ENCODE assay signal across 20 mouse cellular contexts in the genomic region with DNA sequence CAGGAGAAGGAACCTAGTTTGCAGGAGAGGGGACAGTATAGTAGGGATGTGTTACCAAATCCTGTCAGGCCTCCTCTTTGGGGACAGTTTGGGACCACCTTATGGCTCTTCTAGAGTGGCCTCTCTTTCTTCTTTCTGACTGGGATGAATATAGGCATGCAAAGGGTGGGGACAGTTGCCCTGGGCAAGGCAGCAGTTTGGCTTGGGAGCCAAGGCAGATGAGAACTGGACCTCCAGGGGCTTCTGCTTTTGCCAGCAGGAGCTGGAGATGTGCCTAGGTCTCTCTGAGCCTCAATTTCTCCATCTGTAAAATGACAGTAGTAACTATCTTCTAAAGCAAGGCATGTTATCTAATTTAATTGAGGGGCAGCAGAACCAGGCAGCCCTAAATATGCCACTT. TPM values are rescaled to one million over a fixed set of nuclear protein-coding genes. Genes with fewer than 3 reads are reported as not detected.
DNase-seq lines count a peak whose midpoint lies in the region; ATAC-seq and TF ChIP-seq lines count a peak whose summit lies in the region.
"Had no signal": no experiment of that assay in that cellular context is flagged by ENCODE, and none has a peak within 500 bp of the region (broad histone marks: within the 10 kb centered on the region; RNA-seq: fewer than 3 reads in every experiment).

No protein-coding gene starts in this region.

- no peak for TF ChIP-seq POLR2A in MEL (IDR thresholded peaks at IDR 0.05; ENCODE audit: control insufficient read depth in 1 of 2, insufficient read depth in 1 of 2, low read depth in 1 of 2, low read length in 2 of 2, poor library complexity in 1 of 2)

- no peaks in the 10 kb centered on the region for H3K27me3 ChIP-seq in heart, embryonic 13.5 days (replicated peaks)
- H3K27me3 ChIP-seq in kidney, embryonic 15.5 days: no peaks in the 10 kb centered on the region
- H3K27me3 ChIP-seq in MEL (ENCODE audit: control insufficient read depth in 1 of 2, insufficient read depth in 2 of 2, low read length in 2 of 2): no peaks in the 10 kb centered on the region
- H3K27me3 ChIP-seq in intestine, embryonic 16.5 days (replicated peaks; ENCODE audit: control insufficient read depth, insufficient read depth, low read length): no peaks in the 10 kb centered on the region
- H3K27me3 ChIP-seq: embryonic facial prominence, embryonic 15.5 days; forebrain, embryonic 12.5 days; hindbrain, embryonic 12.5 days; midbrain, embryonic 12.5 days; neural tube, embryonic 15.5 days had no signal

- TF ChIP-seq CTCF in MEL (IDR thresholded peaks at IDR 0.05 in 2 of 3, conservative IDR thresholded peaks at IDR 0.05 in 1 of 3; ENCODE audit: control insufficient read depth in 1 of 3, insufficient read depth in 1 of 3, low read depth in 2 of 3, low read length in 3 of 3, poor library complexity in 1 of 3, severe bottlenecking in 1 of 3): no peak

- no peak for TF ChIP-seq EP300 in MEL (IDR thresholded peaks at IDR 0.05; ENCODE audit: low read depth in 1 of 2, low read length in 2 of 2)

- H3K9me3 ChIP-seq in heart, embryonic 13.5 days: 0 out of 2 replicates have a peak, but pooled peaks cover 4% of the 10 kb centered on the region
- no peaks in the 10 kb centered on the region; the same call in 1 of the 2 replicates for H3K9me3 ChIP-seq in kidney, embryonic 15.5 days (replicated peaks)
- no peaks in the 10 kb centered on the region for H3K9me3 ChIP-seq in MEL (replicated peaks; ENCODE audit: insufficient read depth, low read length)
- no peaks in the 10 kb centered on the region for H3K9me3 ChIP-seq in intestine, embryonic 16.5 days (ENCODE audit: control insufficient read depth, low read length)
- H3K9me3 ChIP-seq: embryonic facial prominence, embryonic 15.5 days; hindbrain, embryonic 12.5 days; neural tube, embryonic 15.5 days had no signal

- DNase-seq in heart, postnatal 25 days (ENCODE audit: low spot score): no peak
- DNase-seq in kidney, postnatal 14 days: no peak
- DNase-seq in MEL (ENCODE audit: low read depth, low spot score): no peak
- DNase-seq in adrenal gland, postnatal 4 days (ENCODE audit: low spot score in 2 of 2): no peak
- no peak for DNase-seq in cerebellum, adult 9-10 months
- DNase-seq: cerebellum, postnatal 14 days; embryo, embryonic 11 days; layer of hippocampus, postnatal 36 days; lung, adult 2 months; right cerebral cortex, postnatal 25 days; thymus, postnatal 36 days had no signal

- H3K27ac ChIP-seq in heart, embryonic 13.5 days (replicated peaks): peak overlapping the region; percentile 13; the same call in 1 of the 2 replicates
- 0 out of 2 replicates have a peak overlapping the region, but pooled peaks have one; percentile 56 for H3K27ac ChIP-seq in kidney, embryonic 15.5 days
- H3K27ac ChIP-seq in MEL (ENCODE audit: control insufficient read depth, low read depth, low read length): no peak overlapping the region
- peak overlapping the region; percentile 74 for H3K27ac ChIP-seq in intestine, embryonic 16.5 days (ENCODE audit: low read length)
- H3K27ac ChIP-seq: hindbrain, embryonic 12.5 days; midbrain, embryonic 12.5 days; neural tube, embryonic 15.5 days had no signal

- no peak for ATAC-seq in heart, embryonic 13.5 days (ENCODE audit: extremely low read depth, insufficient number of reproducible peaks, low FRiP score, low TSS enrichment)
- ATAC-seq in kidney, embryonic 15.5 days (replicated peaks; ENCODE audit: low FRiP score): no peak
- no peak for ATAC-seq in intestine, embryonic 16.5 days

- intact Hi-C loops in heart, postnatal 25 days (cut with DNase I): no loop called here

- no peak overlapping the region for H3K4me3 ChIP-seq in heart, embryonic 13.5 days
- H3K4me3 ChIP-seq in kidney, embryonic 15.5 days (replicated peaks): no peak overlapping the region
- H3K4me3 ChIP-seq in MEL (ENCODE audit: control insufficient read depth in 1 of 2, insufficient read depth in 1 of 2, low read depth in 2 of 2, low read length in 2 of 2): no peak overlapping the region
- no peak overlapping the region for H3K4me3 ChIP-seq in intestine, embryonic 16.5 days (ENCODE audit: low read length)
- H3K4me3 ChIP-seq: embryonic facial prominence, embryonic 15.5 days; forebrain, embryonic 12.5 days; hindbrain, embryonic 12.5 days; midbrain, embryonic 12.5 days; neural tube, embryonic 15.5 days had no signal

- H3K36me3 ChIP-seq in heart, embryonic 13.5 days: no peaks in the 10 kb centered on the region
- H3K36me3 ChIP-seq in kidney, embryonic 15.5 days: no peaks in the 10 kb centered on the region
- peaks cover 0 to 15% of the 10 kb centered on the region in 2 experiments; a peak in 2 of 4 replicates for H3K36me3 ChIP-seq in MEL (ENCODE audit: control insufficient read depth in 1 of 2, insufficient read depth in 2 of 2, low read length in 2 of 2)
- H3K36me3 ChIP-seq in intestine, embryonic 16.5 days (ENCODE audit: control insufficient read depth, insufficient read depth, low read length): no peaks in the 10 kb centered on the region
- H3K36me3 ChIP-seq: embryonic facial prominence, embryonic 15.5 days; forebrain, embryonic 12.5 days; hindbrain, embryonic 12.5 days; neural tube, embryonic 15.5 days had no signal

- H3K4me2 ChIP-seq in heart, embryonic 13.5 days: no peak overlapping the region
- H3K4me2 ChIP-seq in kidney, embryonic 15.5 days: no peak overlapping the region
- H3K4me2 ChIP-seq in intestine, embryonic 16.5 days (ENCODE audit: low read depth, low read length): no peak overlapping the region
- H3K4me2 ChIP-seq: embryonic facial prominence, embryonic 15.5 days; forebrain, embryonic 12.5 days; hindbrain, embryonic 12.5 days; midbrain, embryonic 12.5 days; neural tube, embryonic 15.5 days had no signal

- peaks cover 25% of the 10 kb centered on the region for H3K4me1 ChIP-seq in heart, embryonic 13.5 days
- peaks cover 13% of the 10 kb centered on the region for H3K4me1 ChIP-seq in kidney, embryonic 15.5 days
- peaks cover 5 to 19% of the 10 kb centered on the region in 2 experiments for H3K4me1 ChIP-seq in MEL (ENCODE audit: control insufficient read depth in 1 of 2, insufficient read depth in 2 of 2, low read length in 2 of 2)
- peaks cover 8% of the 10 kb centered on the region; the same call in 1 of the 2 replicates for H3K4me1 ChIP-seq in intestine, embryonic 16.5 days (ENCODE audit: control insufficient read depth, insufficient read depth, low read length)
- H3K4me1 ChIP-seq: forebrain, embryonic 12.5 days; hindbrain, embryonic 12.5 days; midbrain, embryonic 12.5 days; neural tube, embryonic 15.5 days had no signal

- no peak overlapping the region for H3K9ac ChIP-seq in heart, embryonic 13.5 days
- H3K9ac ChIP-seq in kidney, embryonic 15.5 days: no peak overlapping the region
- no peak overlapping the region for H3K9ac ChIP-seq in MEL (ENCODE audit: control insufficient read depth, low read depth, low read length, poor library complexity, severe bottlenecking)
- no peak overlapping the region for H3K9ac ChIP-seq in intestine, embryonic 16.5 days (ENCODE audit: low read depth, low read length)
- H3K9ac ChIP-seq: embryonic facial prominence, embryonic 15.5 days; forebrain, embryonic 12.5 days; hindbrain, embryonic 12.5 days; midbrain, embryonic 12.5 days; neural tube, embryonic 15.5 days had no signal

- H3K79me2 ChIP-seq in MEL (ENCODE audit: control insufficient read depth, insufficient read depth, low read length, poor library complexity): no peaks in the 10 kb centered on the region

- TF ChIP-seq RAD21 in MEL (IDR thresholded peaks at IDR 0.05; ENCODE audit: low read depth, low read length): no peak

TF ChIP-seq in MEL, 35 proteins besides CTCF, POLR2A, EP300 and RAD21:
- 0 out of 2 replicates have a peak, but pooled peaks have one; percentile 12 for TF ChIP-seq TBP (IDR thresholded peaks at IDR 0.05; ENCODE audit: low read depth, low read length)
- no peak for TF ChIP-seq GATA1 (IDR thresholded peaks at IDR 0.05; ENCODE audit: low read depth, low read length)
- TF ChIP-seq TCF12 (IDR thresholded peaks at IDR 0.05; ENCODE audit: low read depth, low read length): no peak
- no peak for TF ChIP-seq ZMIZ1 (IDR thresholded peaks at IDR 0.05; ENCODE audit: low read depth, low read length)
- no peak for TF ChIP-seq KAT2A (conservative IDR thresholded peaks at IDR 0.05; ENCODE audit: low read depth, low read length)

RNA-seq across cellular contexts. Expression of gene Nuak2, which starts 31.0 kb away (rescaled TPM):
- 2.0 and 2.2 TPM in 2 replicates for polyA plus RNA-seq in heart, embryonic 13.5 days (2015; fragmentation: Nextera tagmentation; extraction: Ambion mirVana)
- 1 to 10 TPM; 4.1 to 4.3 TPM for total RNA-seq in heart, postnatal 25 days (2021)
- polyA plus RNA-seq in kidney, embryonic 15.5 days (2015; fragmentation: Nextera tagmentation; extraction: Ambion mirVana): 3.6 and 3.8 TPM in 2 replicates
- 2.8 and 3.2 TPM in 2 replicates for total RNA-seq in MEL (2012; rRNA removed)
- polyA plus RNA-seq in MEL (2012; ENCODE audit: insufficient read depth in 1 of 2, insufficient read length in 2 of 2, low read depth in 1 of 2, low replicate concordance in 2 of 2, missing spikeins in 1 of 2): 1 to 10 TPM in 1 of 2 experiments, not detected in 1; 3.0 TPM
- polyA plus RNA-seq in intestine, embryonic 16.5 days (2015; fragmentation: Nextera tagmentation; extraction: Ambion mirVana): 4.6 and 5.6 TPM in 2 replicates
- 1 to 10 TPM; 3.3 to 7.4 TPM for total RNA-seq in adrenal gland, postnatal 4 days (2021)

RNA-seq across cellular contexts. Expression of gene Tmcc2, which starts 44.1 kb away (rescaled TPM):
- 31.5 and 35.8 TPM in 2 replicates for polyA plus RNA-seq in heart, embryonic 13.5 days (2015; fragmentation: Nextera tagmentation; extraction: Ambion mirVana)
- 10 to 100 TPM; 17.0 to 18.5 TPM for total RNA-seq in heart, postnatal 25 days (2021)
- 11.9 and 15.5 TPM in 2 replicates for polyA plus RNA-seq in kidney, embryonic 15.5 days (2015; fragmentation: Nextera tagmentation; extraction: Ambion mirVana)
- 4.6 and 7.2 TPM in 2 replicates for total RNA-seq in MEL (2012; rRNA removed)
- 1 to 10 TPM in 1 of 2 experiments, not detected in 1; 4.1 TPM for polyA plus RNA-seq in MEL (2012; ENCODE audit: insufficient read depth in 1 of 2, insufficient read length in 2 of 2, low read depth in 1 of 2, low replicate concordance in 2 of 2, missing spikeins in 1 of 2)
- polyA plus RNA-seq in intestine, embryonic 16.5 days (2015; fragmentation: Nextera tagmentation; extraction: Ambion mirVana): 9.4 and 12.2 TPM in 2 replicates
- total RNA-seq in adrenal gland, postnatal 4 days (2021): 10 to 100 TPM; 32.8 to 50.6 TPM

RNA-seq across cellular contexts. Expression of gene Klhdc8a, which starts 48.5 kb away (rescaled TPM):
- 0.34 and 0.63 TPM in 2 replicates for polyA plus RNA-seq in heart, embryonic 13.5 days (2015; fragmentation: Nextera tagmentation; extraction: Ambion mirVana)
- 10 to 100 TPM; 22.3 to 28.8 TPM for total RNA-seq in heart, postnatal 25 days (2021)
- 1.2 and 1.6 TPM in 2 replicates for polyA plus RNA-seq in kidney, embryonic 15.5 days (2015; fragmentation: Nextera tagmentation; extraction: Ambion mirVana)
- not detected in 2 replicates for total RNA-seq in MEL (2012; rRNA removed)
- polyA plus RNA-seq in MEL (2012; ENCODE audit: insufficient read depth in 1 of 2, insufficient read length in 2 of 2, low read depth in 1 of 2, low replicate concordance in 2 of 2, missing spikeins in 1 of 2): not detected
- polyA plus RNA-seq in intestine, embryonic 16.5 days (2015; fragmentation: Nextera tagmentation; extraction: Ambion mirVana): 0.09 and 0.33 TPM in 2 replicates
- 100 to 1,000 TPM; 100 to 109 TPM for total RNA-seq in adrenal gland, postnatal 4 days (2021)
- polyA plus RNA-seq: limb, embryonic 11.5 days had no signal
